Mouse (Mus musculus) left cerebral cortex, adult 11 months (tissue): ENCODE results near the gene Ghitm.
"Not testable (repeated sequence)": the region's sequence is repeated elsewhere in the genome, so short reads cannot be mapped to it uniquely, and the experiment has no call there.

ENCODE experiments used
- DNase-seq: peaks from one replicate; pipeline ENCODE4 v3.0.0; 2022; ENCODE audit warnings: low spot score

The Ghitm gene

GRCm38 (mm10) chr14:37135127-37135593, at the start of gene Ghitm:
Ghitm (minus strand) TSS chr14:37135272.
- DNase-seq = peak; percentile 98

- no peak for DNase-seq
Measured at GRCm38 (mm10) chr14:37184871-37185270, 49.8 kb upstream of the Ghitm start.

- no peak for DNase-seq
Measured at GRCm38 (mm10) chr14:37174484-37174883, 39.4 kb upstream of the Ghitm start.

- DNase-seq = peak; percentile 24
Measured at GRCm38 (mm10) chr14:37165266-37165926, 30.3 kb upstream of the Ghitm start.

GRCm38 (mm10) chr14:37164392-37165032, 29.4 kb upstream of the Ghitm start:
- no peak for DNase-seq

- DNase-seq = no peak
Measured at GRCm38 (mm10) chr14:37163277-37163956, 28.3 kb upstream of the Ghitm start.

- DNase-seq = no peak
Measured at GRCm38 (mm10) chr14:37154391-37154790, 19.3 kb upstream of the Ghitm start.

GRCm38 (mm10) chr14:37139051-37139710, 4.1 kb upstream of the Ghitm start:
- DNase-seq = no peak

GRCm38 (mm10) chr14:37137596-37137995, 2.5 kb upstream of the Ghitm start:
- not testable (repeated sequence) for DNase-seq

- DNase-seq = no peak
Measured at GRCm38 (mm10) chr14:37136110-37136509, 1.0 kb upstream of the Ghitm start.

GRCm38 (mm10) chr14:37135671-37136070, 599 bp upstream of the Ghitm start:
- DNase-seq = no peak

- DNase-seq = no peak
Measured at GRCm38 (mm10) chr14:37134304-37135126, 557 bp downstream of the Ghitm start.

- DNase-seq = no peak
Measured at GRCm38 (mm10) chr14:37127652-37128051, 7.4 kb downstream of the Ghitm start.

GRCm38 (mm10) chr14:37119233-37119632, 15.8 kb downstream of the Ghitm start:
- no peak for DNase-seq

GRCm38 (mm10) chr14:37113922-37114321, 21.1 kb downstream of the Ghitm start, which contains the start of gene 2610528A11Rik:
2610528A11Rik (minus strand) TSS chr14:37114022.
- DNase-seq = no peak

GRCm38 (mm10) chr14:37112931-37113330, 22.1 kb downstream of the Ghitm start:
- DNase-seq = no peak

GRCm38 (mm10) chr14:37111371-37111770, 23.7 kb downstream of the Ghitm start:
- no peak for DNase-seq

GRCm38 (mm10) chr14:37110456-37110855, 24.6 kb downstream of the Ghitm start:
- no peak for DNase-seq

GRCm38 (mm10) chr14:37109975-37110374, 25.1 kb downstream of the Ghitm start:
- no peak for DNase-seq

- DNase-seq = no peak
Measured at GRCm38 (mm10) chr14:37109460-37109859, 25.6 kb downstream of the Ghitm start.

GRCm38 (mm10) chr14:37105846-37106245, 29.2 kb downstream of the Ghitm start:
- peak; percentile 15 for DNase-seq
